Mouse (Mus musculus): ENCODE results near the gene Dars2.
A peak's percentile ranks its signal among the peaks of the same experiment; 100 is the strongest.

Dars2 gene

GRCm38 (mm10) chr1:161070352-161071271 lies at the start of gene Dars2, which contains the start of gene Cenpl:
Dars2 (minus strand) TSS chr1:161070658.
Cenpl (plus strand) TSS chr1:161070713.
- DNase-seq (ENCODE audit: low read depth, low spot score) = peak; percentile 99

DNA sequence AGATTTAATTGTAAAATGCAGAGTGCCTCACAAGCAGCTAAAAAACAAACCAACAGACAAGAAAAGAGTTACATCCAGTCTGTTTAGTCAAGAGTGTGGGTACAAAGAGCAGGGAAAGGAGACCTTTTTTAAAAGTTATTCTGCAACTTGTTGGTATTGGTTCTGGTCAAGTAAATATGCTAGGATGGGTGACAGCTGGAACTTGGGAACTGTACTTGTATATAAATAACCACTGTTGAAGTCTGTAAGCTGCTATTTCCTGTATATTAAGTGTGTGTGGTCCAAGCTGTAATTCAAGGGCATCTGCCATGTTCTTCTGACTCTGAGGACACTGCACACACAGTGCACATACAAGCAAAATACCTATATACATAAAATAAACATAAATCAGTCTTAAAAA lies 44.1 kb upstream of the Dars2 start:
- no peak for DNase-seq (ENCODE audit: low read depth, low spot score)

- DNase-seq (ENCODE audit: low read depth, low spot score) = no peak
Observed at GRCm38 (mm10) chr1:161109216-161109615, 38.8 kb upstream of the Dars2 start.

- DNase-seq (ENCODE audit: low read depth, low spot score) = no peak
Observed at GRCm38 (mm10) chr1:161103842-161104241, 33.4 kb upstream of the Dars2 start.

- DNase-seq (ENCODE audit: low read depth, low spot score) = no peak
Observed at GRCm38 (mm10) chr1:161099721-161100405, 29.4 kb upstream of the Dars2 start.

- DNase-seq (ENCODE audit: low read depth, low spot score) = no peak
Observed at GRCm38 (mm10) chr1:161077243-161077642, 6.8 kb upstream of the Dars2 start.

DNA sequence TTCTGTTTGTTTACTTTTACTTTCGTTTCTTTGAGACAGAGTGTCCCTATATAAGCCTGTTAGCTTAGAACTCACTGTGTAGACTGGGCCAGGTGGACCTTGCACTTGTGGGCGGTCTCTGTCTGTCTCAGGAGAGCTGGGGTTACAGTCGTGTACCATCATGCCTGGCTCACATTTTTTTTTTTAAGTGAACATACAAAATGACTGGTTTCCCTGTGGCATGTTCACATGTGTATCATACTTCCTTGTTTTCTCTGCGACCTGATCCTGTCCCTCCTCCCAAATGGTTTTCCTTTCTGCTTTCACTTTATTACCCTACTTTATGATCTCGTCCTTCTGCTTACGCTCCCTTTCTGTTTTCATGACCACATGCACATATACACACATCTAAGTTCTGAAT lies 5.8 kb upstream of the Dars2 start:
- no peak for DNase-seq (ENCODE audit: low read depth, low spot score)

- no peak for DNase-seq (ENCODE audit: low read depth, low spot score)
Observed at GRCm38 (mm10) chr1:161071272-161071620, 788 bp upstream of the Dars2 start.

GRCm38 (mm10) chr1:161063351-161063750 lies 7.1 kb downstream of the Dars2 start:
- no peak for DNase-seq (ENCODE audit: low read depth, low spot score)

- no peak for DNase-seq (ENCODE audit: low read depth, low spot score)
Observed at GRCm38 (mm10) chr1:161057164-161057563, 13.3 kb downstream of the Dars2 start.

GRCm38 (mm10) chr1:161046972-161047371 lies 23.5 kb downstream of the Dars2 start:
- no peak for DNase-seq (ENCODE audit: low read depth, low spot score)

DNA sequence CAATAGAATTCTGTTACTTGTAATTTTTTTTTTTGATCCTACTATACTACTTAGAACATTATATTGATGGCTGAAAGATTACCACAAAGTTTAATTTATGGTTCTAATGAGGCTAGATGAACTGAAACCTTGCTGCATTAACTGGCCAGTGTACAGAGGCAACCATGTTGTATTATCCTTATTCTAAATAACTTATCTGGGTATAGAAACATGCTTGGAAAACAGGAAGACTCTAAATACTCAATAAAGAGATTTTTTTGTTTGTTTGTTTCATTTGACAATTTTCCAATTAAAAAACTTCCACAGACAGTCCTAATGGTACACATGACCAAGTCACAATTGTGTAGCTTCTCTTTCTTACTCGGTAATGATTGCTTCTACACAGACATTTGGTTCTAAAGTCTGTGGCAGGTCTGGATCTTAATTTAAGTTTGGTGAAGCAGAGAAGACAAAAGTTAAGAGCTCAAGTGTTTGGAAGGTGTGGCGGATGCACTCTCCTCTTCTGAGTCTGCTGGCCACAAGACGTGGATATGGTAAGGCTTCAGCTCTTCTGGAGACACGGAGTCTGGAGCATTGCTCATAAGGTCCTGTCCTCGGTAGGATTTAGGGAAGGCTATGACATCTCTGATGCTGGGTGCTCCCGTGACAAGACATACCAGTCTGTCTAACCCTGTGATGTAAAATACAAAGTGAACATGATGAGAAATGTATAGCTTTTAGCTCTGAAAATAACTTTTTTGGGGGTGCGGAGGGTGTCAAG lies 29.0 kb downstream of the Dars2 start:
- DNase-seq (ENCODE audit: low read depth, low spot score) = peak; percentile 5

GRCm38 (mm10) chr1:161040855-161041254 lies 29.6 kb downstream of the Dars2 start:
- DNase-seq (ENCODE audit: low read depth, low spot score) = peak; percentile 56

- peak; percentile 54 for DNase-seq (ENCODE audit: low read depth, low spot score)
Observed at GRCm38 (mm10) chr1:161040426-161040770, 30.1 kb downstream of the Dars2 start.

DNA sequence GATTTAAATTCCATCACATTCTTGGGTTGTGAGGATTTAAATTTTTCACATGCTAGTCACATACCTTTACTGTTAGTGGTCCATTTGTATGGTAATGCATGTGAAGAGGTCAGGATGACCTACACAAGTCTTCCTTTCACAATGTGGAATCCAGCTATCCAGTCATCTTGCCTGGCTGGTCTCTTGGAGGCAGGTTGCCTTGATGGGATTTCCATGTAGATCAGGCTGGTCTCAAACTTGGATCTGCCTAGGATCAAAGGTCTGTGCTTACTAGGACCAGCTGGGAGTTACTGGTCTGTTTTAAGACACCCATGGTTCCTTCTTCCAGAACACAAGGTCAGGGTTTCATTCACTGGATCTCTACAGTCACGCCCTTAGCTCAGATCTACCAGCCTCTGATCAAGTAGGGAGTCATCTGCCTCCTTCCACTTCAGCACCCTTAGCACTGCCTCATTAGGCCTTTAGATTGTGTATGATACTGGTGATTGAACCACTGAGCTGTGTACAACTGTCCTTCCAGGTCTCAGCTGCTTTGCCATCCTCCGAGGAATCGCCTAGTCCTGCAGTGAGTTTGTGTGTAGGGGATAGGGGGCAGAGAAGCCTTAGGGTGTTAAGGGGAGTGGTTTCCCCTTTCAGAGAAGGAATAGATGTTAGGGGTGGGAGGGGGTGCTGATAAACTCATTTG lies 30.6 kb downstream of the Dars2 start:
- DNase-seq (ENCODE audit: low read depth, low spot score) = peak; percentile 75

GRCm38 (mm10) chr1:161038968-161039721 lies 31.3 kb downstream of the Dars2 start:
- DNase-seq (ENCODE audit: low read depth, low spot score) = peak; percentile 28

GRCm38 (mm10) chr1:161038004-161038403 lies 32.5 kb downstream of the Dars2 start:
- peak; percentile 32 for DNase-seq (ENCODE audit: low read depth, low spot score)

- DNase-seq (ENCODE audit: low read depth, low spot score) = peak; percentile 25
Observed at GRCm38 (mm10) chr1:161037599-161037998, 32.9 kb downstream of the Dars2 start.

- DNase-seq (ENCODE audit: low read depth, low spot score) = no peak
Observed at GRCm38 (mm10) chr1:161037026-161037425, 33.4 kb downstream of the Dars2 start.

- DNase-seq (ENCODE audit: low read depth, low spot score) = peak; percentile 54
Observed at GRCm38 (mm10) chr1:161036411-161036841, 34.0 kb downstream of the Dars2 start.
